Comparison of ENCODE assay signal across 10 mouse cellular contexts in the genomic region with DNA sequence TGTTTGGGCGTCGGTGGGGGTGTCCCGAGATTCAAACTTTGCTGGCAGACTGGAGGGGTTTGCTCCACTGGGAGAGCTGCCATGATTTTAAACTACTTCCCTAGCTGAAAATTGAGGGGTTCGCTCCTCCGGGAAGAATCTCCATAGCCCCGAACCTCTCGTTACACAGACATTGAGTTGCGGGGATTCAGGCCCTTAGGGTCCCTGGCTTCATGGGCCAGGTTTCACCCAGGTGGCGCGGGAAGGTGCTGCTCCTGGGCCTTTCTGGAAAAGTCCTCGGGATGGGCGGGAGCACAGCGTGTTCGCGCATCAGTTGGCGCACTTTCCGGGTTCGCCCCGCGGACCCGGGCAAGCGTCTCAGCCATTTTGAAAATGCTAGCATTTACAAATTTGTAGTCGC. TPM values are rescaled to one million over a fixed set of nuclear protein-coding genes. Genes with fewer than 3 reads are reported as not detected.
DNase-seq lines count a peak whose midpoint lies in the region; ATAC-seq lines count a peak whose summit lies in the region.
"Had no signal": no experiment of that assay in that cellular context is flagged by ENCODE, and none has a peak within 500 bp of the region (broad histone marks: within the 10 kb centered on the region; RNA-seq: fewer than 3 reads in every experiment).

No protein-coding gene starts in this region.

- peaks cover 7% of the 10 kb centered on the region; the same call in 1 of the 2 replicates for H3K9me3 ChIP-seq in kidney, embryonic 14.5 days (ENCODE audit: control insufficient read depth, low read length)
- peaks cover 10% of the 10 kb centered on the region; the same call in 1 of the 2 replicates for H3K9me3 ChIP-seq in embryonic facial prominence, embryonic 14.5 days (ENCODE audit: control insufficient read depth, low read length)
- no peaks in the 10 kb centered on the region for H3K9me3 ChIP-seq in intestine, embryonic 15.5 days
- no peaks in the 10 kb centered on the region for H3K9me3 ChIP-seq in neural tube, embryonic 13.5 days

- ATAC-seq in kidney, embryonic 14.5 days (ENCODE audit: low FRiP score, low TSS enrichment), result no peak
- no peak for ATAC-seq in embryonic facial prominence, embryonic 14.5 days (ENCODE audit: low read depth)
- ATAC-seq in intestine, embryonic 15.5 days, result no peak
- no peak for ATAC-seq in neural tube, embryonic 13.5 days (ENCODE audit: low read depth)
- no peak for ATAC-seq in megakaryocyte-erythroid progenitor cell, adult 5-6 weeks (replicated peaks; ENCODE audit: low FRiP score, low TSS enrichment, poor library complexity, severe bottlenecking)

- H3K27me3 ChIP-seq in kidney, embryonic 14.5 days (ENCODE audit: control insufficient read depth, insufficient read depth, low read length), result peaks cover 76% of the 10 kb centered on the region
- peaks cover 79% of the 10 kb centered on the region for H3K27me3 ChIP-seq in embryonic facial prominence, embryonic 14.5 days (replicated peaks; ENCODE audit: control insufficient read depth, insufficient read depth, low read length)
- H3K27me3 ChIP-seq in intestine, embryonic 15.5 days (replicated peaks), result peaks cover 71% of the 10 kb centered on the region
- H3K27me3 ChIP-seq in neural tube, embryonic 13.5 days, result peaks cover 82% of the 10 kb centered on the region

- 4% methylated on average over 23 of the region's 23 CpGs for WGBS in kidney, embryonic 14.5 days
- 1% methylated on average over 23 of the region's 23 CpGs for WGBS in embryonic facial prominence, embryonic 14.5 days
- WGBS in intestine, embryonic 15.5 days, result 3% methylated on average over 23 of the region's 23 CpGs
- WGBS in neural tube, embryonic 13.5 days, result 2% methylated on average over 23 of the region's 23 CpGs

- H3K4me2 ChIP-seq in kidney, embryonic 14.5 days (replicated peaks; ENCODE audit: low read depth, low read length), result peak overlapping the region; percentile 38; the same call in 1 of the 2 replicates
- H3K4me2 ChIP-seq in embryonic facial prominence, embryonic 14.5 days (ENCODE audit: low read depth, low read length), result peak overlapping the region; percentile 53
- H3K4me2 ChIP-seq in intestine, embryonic 15.5 days (replicated peaks), result peak overlapping the region; percentile 60
- H3K4me2 ChIP-seq in neural tube, embryonic 13.5 days, result peak overlapping the region; percentile 46

- H3K4me1 ChIP-seq in kidney, embryonic 14.5 days (ENCODE audit: control insufficient read depth, insufficient read depth, low read length), result peaks cover 13% of the 10 kb centered on the region
- H3K4me1 ChIP-seq in embryonic facial prominence, embryonic 14.5 days (ENCODE audit: control insufficient read depth, insufficient read depth, low read length), result peaks cover 9% of the 10 kb centered on the region
- peaks cover 16% of the 10 kb centered on the region for H3K4me1 ChIP-seq in intestine, embryonic 15.5 days (replicated peaks)
- peaks cover 18% of the 10 kb centered on the region for H3K4me1 ChIP-seq in neural tube, embryonic 13.5 days (replicated peaks)

- no peaks in the 10 kb centered on the region for H3K36me3 ChIP-seq in kidney, embryonic 14.5 days (ENCODE audit: control insufficient read depth, insufficient read depth, low read length)
- H3K36me3 ChIP-seq in embryonic facial prominence, embryonic 14.5 days (ENCODE audit: control insufficient read depth, insufficient read depth, low read length), result no peaks in the 10 kb centered on the region
- H3K36me3 ChIP-seq in intestine, embryonic 15.5 days, result no peaks in the 10 kb centered on the region
- H3K36me3 ChIP-seq in neural tube, embryonic 13.5 days, result no peaks in the 10 kb centered on the region

- H3K27ac ChIP-seq in kidney, embryonic 14.5 days (ENCODE audit: low read depth, low read length), result no peak overlapping the region
- no peak overlapping the region for H3K27ac ChIP-seq in embryonic facial prominence, embryonic 14.5 days (replicated peaks; ENCODE audit: low read depth, low read length)
- no peak overlapping the region for H3K27ac ChIP-seq in intestine, embryonic 15.5 days
- H3K27ac ChIP-seq in neural tube, embryonic 13.5 days (replicated peaks), result no peak overlapping the region

- peak overlapping the region; percentile 29 for H3K4me3 ChIP-seq in kidney, embryonic 14.5 days (ENCODE audit: low read length)
- H3K4me3 ChIP-seq in embryonic facial prominence, embryonic 14.5 days (ENCODE audit: low read depth, low read length), result peak overlapping the region; percentile 38
- H3K4me3 ChIP-seq in intestine, embryonic 15.5 days (replicated peaks), result peak overlapping the region; percentile 29
- H3K4me3 ChIP-seq in neural tube, embryonic 13.5 days, result 0 out of 2 replicates have a peak overlapping the region, but pooled peaks have one; percentile 26

- no peak for DNase-seq in kidney, adult 9 months
- no peak for DNase-seq in embryonic facial prominence, embryonic 14.5 days (ENCODE audit: low spot score)
- DNase-seq in ovary, postnatal 36 days (ENCODE audit: low spot score), result no peak
- DNase-seq in right cerebral cortex, adult 2 months (ENCODE audit: low spot score in 2 of 2), result no peak
- DNase-seq: left cerebral cortex, postnatal 4 days had no signal

- H3K9ac ChIP-seq in kidney, embryonic 14.5 days (ENCODE audit: low read depth, low read length), result no peak overlapping the region
- no peak overlapping the region for H3K9ac ChIP-seq in embryonic facial prominence, embryonic 14.5 days (ENCODE audit: low read depth, low read length)
- no peak overlapping the region for H3K9ac ChIP-seq in intestine, embryonic 15.5 days
- H3K9ac ChIP-seq in neural tube, embryonic 13.5 days, result no peak overlapping the region

RNA-seq across cellular contexts. Expression of gene Dmrt1, which starts 1.2 kb away (rescaled TPM):
- not detected in 2 replicates for polyA plus RNA-seq in kidney, embryonic 14.5 days (2014; fragmentation: Nextera tagmentation; extraction: Ambion mirVana)
- 0.20 and 0.29 TPM in 2 replicates for polyA plus RNA-seq in embryonic facial prominence, embryonic 14.5 days (2014; fragmentation: Nextera tagmentation; extraction: Ambion mirVana)
- polyA plus RNA-seq in intestine, embryonic 15.5 days (2015; fragmentation: Nextera tagmentation; extraction: Ambion mirVana), result not detected in 2 replicates
- polyA plus RNA-seq in neural tube, embryonic 13.5 days (2015; fragmentation: Nextera tagmentation; extraction: Ambion mirVana), result 0.32 TPM in 1 of 2 replicates, not detected in the other
- not detected in 2 replicates for total RNA-seq in megakaryocyte-erythroid progenitor cell, adult 5-6 weeks (2014; fragmentation: Nextera tagmentation)
- total RNA-seq in megakaryocyte-erythroid progenitor cell, adult 5-6 weeks (2017), result not detected in 2 replicates
- total RNA-seq: left cerebral cortex, postnatal 4 days had no signal
- polyA plus RNA-seq: gonadal fat pad, adult 2 months had no signal
